Mouse (Mus musculus): Measurements from ENCODE around the gene Rasl2-9.

The Rasl2-9 gene

DNA sequence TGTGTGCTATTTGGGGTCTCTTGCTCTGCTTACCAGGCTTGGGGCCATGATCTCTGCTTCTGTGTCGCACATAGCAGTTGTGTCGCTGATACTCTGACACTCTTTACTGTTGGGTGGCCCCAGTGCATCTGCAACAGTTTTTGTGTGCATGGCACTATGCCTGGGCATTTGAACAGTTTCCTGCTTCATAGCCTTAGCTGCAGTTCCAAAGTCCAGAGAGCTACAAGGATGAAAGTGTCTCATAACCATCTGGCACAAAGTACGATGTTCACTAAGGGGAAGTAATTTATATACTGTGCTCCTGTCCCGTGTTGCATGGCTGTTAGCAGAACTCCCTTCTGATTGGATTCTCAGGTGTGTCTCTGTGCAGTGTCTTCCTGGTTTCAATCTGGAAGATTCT, 37.9 kb downstream of the Rasl2-9 start:
- TF ChIP-seq GATA4 (IDR thresholded peaks at IDR 0.05; ENCODE audit: insufficient replicate concordance, low read length), result no peak

DNA sequence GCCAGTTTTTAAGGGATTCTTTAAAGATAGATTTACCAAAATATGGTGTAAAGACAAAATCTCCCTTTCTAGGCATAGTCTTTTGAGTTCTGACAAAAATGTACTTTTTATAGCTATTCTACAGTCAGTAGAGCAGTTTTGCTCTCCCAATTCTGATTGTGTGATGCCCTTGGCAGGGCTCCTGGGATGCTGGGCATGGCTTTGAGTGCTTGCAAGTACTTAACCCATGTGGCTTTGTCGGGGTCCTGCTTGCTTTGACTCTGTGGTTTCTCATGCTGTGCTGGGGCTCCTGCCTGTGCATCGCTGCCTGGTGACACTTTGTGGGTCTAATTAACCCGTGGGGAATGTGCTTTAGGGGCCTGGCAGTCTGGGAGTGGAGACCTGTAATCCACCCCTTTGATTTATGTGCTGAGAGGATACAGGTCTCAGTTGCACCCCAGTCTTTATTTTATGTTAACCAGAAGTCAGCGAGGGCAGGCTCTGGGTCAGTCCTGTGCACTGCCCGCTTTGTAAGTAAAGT, 38.8 kb downstream of the Rasl2-9 start:
- TF ChIP-seq GATA4 (IDR thresholded peaks at IDR 0.05; ENCODE audit: insufficient replicate concordance, low read length), result no peak

DNA sequence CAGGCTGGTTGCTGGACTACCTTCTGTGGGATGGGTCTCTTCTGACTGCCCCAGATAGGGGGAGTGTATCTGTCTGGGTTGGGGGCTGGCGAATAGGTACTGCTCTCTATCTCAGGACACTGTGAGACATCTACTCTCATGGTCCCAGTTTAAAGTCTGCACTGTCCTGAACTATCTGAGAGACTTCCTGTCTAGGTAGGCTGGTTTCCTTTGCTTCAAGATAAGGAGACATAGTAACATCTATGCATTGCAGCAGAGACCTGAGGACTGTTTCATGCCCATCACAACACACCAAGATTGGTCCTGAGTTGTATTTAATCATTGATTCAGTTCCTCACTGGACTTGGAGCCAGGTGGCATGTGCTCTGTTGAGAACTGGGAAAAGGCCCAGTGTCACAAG, 40.2 kb downstream of the Rasl2-9 start:
- no peak for TF ChIP-seq GATA4 (IDR thresholded peaks at IDR 0.05; ENCODE audit: insufficient replicate concordance, low read length)

- no peak for TF ChIP-seq GATA4 (IDR thresholded peaks at IDR 0.05; ENCODE audit: insufficient replicate concordance, low read length)
Observed at GRCm38 (mm10) chr7:5083325-5084105, 42.2 kb downstream of the Rasl2-9 start.

GRCm38 (mm10) chr7:5081939-5082338, 43.8 kb downstream of the Rasl2-9 start:
- TF ChIP-seq GATA4 (IDR thresholded peaks at IDR 0.05; ENCODE audit: insufficient replicate concordance, low read length), result no peak

GRCm38 (mm10) chr7:5081241-5081640, 44.5 kb downstream of the Rasl2-9 start:
- no peak for TF ChIP-seq GATA4 (IDR thresholded peaks at IDR 0.05; ENCODE audit: insufficient replicate concordance, low read length)

DNA sequence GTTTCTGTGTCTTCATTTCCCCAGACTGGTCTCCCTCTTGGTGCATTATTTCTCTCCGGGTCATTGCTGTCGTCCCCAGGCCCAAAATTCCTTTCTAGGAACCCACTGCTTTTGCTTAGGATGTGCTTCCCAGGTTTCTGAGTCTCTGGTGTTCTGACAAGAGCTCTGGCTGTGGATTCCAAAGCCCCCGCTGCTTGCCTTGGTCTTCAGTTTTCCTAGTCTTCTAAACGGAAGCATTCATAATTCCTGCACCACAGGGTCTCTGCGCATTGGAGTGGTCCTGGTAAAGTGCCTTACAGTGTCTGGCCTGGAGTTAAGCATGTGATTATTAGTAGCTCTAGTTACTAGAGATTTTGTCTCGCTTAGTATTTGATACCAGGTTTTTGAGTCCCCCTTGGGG, 44.9 kb downstream of the Rasl2-9 start:
- TF ChIP-seq GATA4 (IDR thresholded peaks at IDR 0.05; ENCODE audit: insufficient replicate concordance, low read length), result no peak

GRCm38 (mm10) chr7:5080010-5080751, 45.6 kb downstream of the Rasl2-9 start, which contains the start of gene Epn1:
TSS of gene Epn1 (plus strand) at chr7:5080235.
- peak; percentile 48; the same call in 1 of the 2 replicates for TF ChIP-seq GATA4 (IDR thresholded peaks at IDR 0.05; ENCODE audit: insufficient replicate concordance, low read length)

DNA sequence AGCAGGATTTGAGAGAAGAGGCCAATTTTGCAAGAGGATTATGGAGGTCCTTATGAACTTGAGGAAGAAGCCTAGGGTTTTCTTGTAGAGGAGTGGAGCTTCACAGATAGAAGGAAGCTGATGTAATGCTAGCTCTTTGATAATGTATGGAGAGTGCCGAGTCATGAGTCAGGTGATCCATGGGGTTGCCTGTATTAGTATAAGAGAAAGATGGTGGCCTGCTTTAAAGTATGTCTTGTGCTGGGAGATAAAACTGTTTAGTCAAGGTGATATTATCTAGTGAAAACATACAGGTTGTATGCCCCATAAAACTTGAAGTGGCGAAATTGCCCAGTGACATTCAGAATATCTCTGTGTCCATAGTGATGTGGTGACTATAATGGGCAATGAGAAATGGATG, 48.8 kb downstream of the Rasl2-9 start:
- TF ChIP-seq GATA4 (IDR thresholded peaks at IDR 0.05; ENCODE audit: insufficient replicate concordance, low read length), result no peak

GRCm38 (mm10) chr7:5074984-5075383, 50.8 kb downstream of the Rasl2-9 start:
- no peak for TF ChIP-seq GATA4 (IDR thresholded peaks at IDR 0.05; ENCODE audit: insufficient replicate concordance, low read length)

All from liver, adult (tissue).